Mouse (Mus musculus): ENCODE data around the gene Fryl.

GRCm38 (mm10) chr5:73233018-73233881, 23.2 kb downstream of the Fryl start:
- TF ChIP-seq CTCF (IDR thresholded peaks at IDR 0.05; ENCODE audit: control insufficient read depth, insufficient read depth, low read length), result no peak
- no peak for TF ChIP-seq POLR2A (IDR thresholded peaks at IDR 0.05; ENCODE audit: borderline replicate concordance, control insufficient read depth, low read depth, low read length)

All from bone marrow, adult 2 months (tissue).